In genomic region chr11:46061776-46062445, GRCm38 (mm10) we compare ENCODE assay signal across 13 mouse cellular contexts. TPM values are rescaled to one million over a fixed set of nuclear protein-coding genes. Genes with fewer than 3 reads are reported as not detected.
DNase-seq lines count a peak whose midpoint lies in the region; ATAC-seq and TF ChIP-seq lines count a peak whose summit lies in the region.
"Had no signal": no experiment of that assay in that cellular context is flagged by ENCODE, and none has a peak within 500 bp of the region (broad histone marks: within the 10 kb centered on the region; RNA-seq: fewer than 3 reads in every experiment).

No protein-coding gene starts in this region.

- intact Hi-C loops in heart, adult 2 months (cut with DNase I): no loop called here
- intact Hi-C loops in heart, postnatal 36 days (cut with DNase I): loop anchor here (2.0 kb wide), 1 partner anchor 51 kb away; no protein-coding TSS in a partner anchor

- no peak overlapping the region for H3K9ac ChIP-seq in heart, adult 2 months (ENCODE audit: low read depth, low read length)
- H3K9ac ChIP-seq in liver, adult 2 months (ENCODE audit: low read depth, low read length): no peak overlapping the region
- H3K9ac ChIP-seq in liver, embryonic 11.5 days (ENCODE audit: low read depth, low read length): no peak overlapping the region
- H3K9ac ChIP-seq in midbrain, postnatal 0 days (replicated peaks; ENCODE audit: low read length, poor library complexity, severe bottlenecking): no peak overlapping the region
- H3K9ac ChIP-seq: hindbrain, embryonic 12.5 days; liver, embryonic 14.5 days; midbrain, embryonic 13.5 days; neural tube, embryonic 15.5 days had no signal

- H3K27ac ChIP-seq in heart, adult 2 months: peak overlapping the region; percentile 90
- H3K27ac ChIP-seq in liver, adult 2 months (replicated peaks; ENCODE audit: insufficient read depth, low read depth, low read length): no peak overlapping the region
- no peak overlapping the region for H3K27ac ChIP-seq in liver, embryonic 11.5 days (ENCODE audit: low read depth, low read length)
- H3K27ac ChIP-seq in cortical plate, adult 2 months (ENCODE audit: insufficient read depth, low read length): 0 out of 2 replicates have a peak overlapping the region, but pooled peaks have one; percentile 45
- no peak overlapping the region for H3K27ac ChIP-seq in midbrain, postnatal 0 days (ENCODE audit: low read depth, low read length)
- H3K27ac ChIP-seq: hindbrain, embryonic 12.5 days; liver, embryonic 14.5 days; midbrain, embryonic 13.5 days; neural tube, embryonic 15.5 days had no signal

- TF ChIP-seq POLR2A in heart, adult 2 months (IDR thresholded peaks at IDR 0.05; ENCODE audit: insufficient read depth, low read depth, low read length): no peak
- TF ChIP-seq POLR2A in liver, adult 2 months (IDR thresholded peaks at IDR 0.05; ENCODE audit: extremely low read depth, insufficient read depth, low read length): no peak
- no peak for TF ChIP-seq POLR2A in cortical plate, adult 2 months (IDR thresholded peaks at IDR 0.05; ENCODE audit: extremely low read depth, insufficient read depth, low read length)

- ATAC-seq in liver, embryonic 11.5 days (replicated peaks; ENCODE audit: low FRiP score): no peak
- peak; percentile 42; the same call in 1 of the 2 replicates for ATAC-seq in neutrophil, adult 5-6 weeks (ENCODE audit: extremely low read depth, insufficient number of reproducible peaks, low FRiP score, poor library complexity, severe bottlenecking)
- ATAC-seq in frontal cortex, adult (ENCODE audit: low TSS enrichment): no peak
- no peak for ATAC-seq in midbrain, postnatal 0 days (ENCODE audit: low FRiP score)
- ATAC-seq: midbrain, embryonic 13.5 days had no signal

- peaks cover 38% of the 10 kb centered on the region for H3K4me1 ChIP-seq in heart, adult 2 months (ENCODE audit: control insufficient read depth, insufficient read depth, low read length)
- H3K4me1 ChIP-seq in liver, adult 2 months (ENCODE audit: control insufficient read depth, insufficient read depth, low read length): peaks cover 19% of the 10 kb centered on the region
- peaks cover 22% of the 10 kb centered on the region for H3K4me1 ChIP-seq in liver, embryonic 11.5 days (replicated peaks; ENCODE audit: control insufficient read depth, insufficient read depth, low read length)
- H3K4me1 ChIP-seq in cortical plate, adult 2 months (ENCODE audit: control insufficient read depth, insufficient read depth, low read length): peaks cover 6% of the 10 kb centered on the region
- no peaks in the 10 kb centered on the region; the same call in 1 of the 2 replicates for H3K4me1 ChIP-seq in midbrain, postnatal 0 days (ENCODE audit: insufficient read depth, low read length)

- H3K9me3 ChIP-seq in liver, embryonic 11.5 days (ENCODE audit: control insufficient read depth, low read length): no peaks in the 10 kb centered on the region
- H3K9me3 ChIP-seq in midbrain, postnatal 0 days (ENCODE audit: low read length): no peaks in the 10 kb centered on the region
- H3K9me3 ChIP-seq: hindbrain, embryonic 12.5 days; midbrain, embryonic 13.5 days; neural tube, embryonic 15.5 days had no signal

- no peak for TF ChIP-seq CTCF in heart, adult 2 months (IDR thresholded peaks at IDR 0.05)
- TF ChIP-seq CTCF in liver, adult 2 months (IDR thresholded peaks at IDR 0.05; ENCODE audit: low read depth, low read length): no peak
- no peak for TF ChIP-seq CTCF in cortical plate, adult 2 months (IDR thresholded peaks at IDR 0.05; ENCODE audit: extremely low read depth, insufficient read depth, low read length)
- TF ChIP-seq CTCF in midbrain, postnatal 0 days (IDR thresholded peaks at IDR 0.05): no peak

- no peak for TF ChIP-seq EP300 in heart, adult 2 months (IDR thresholded peaks at IDR 0.05; ENCODE audit: insufficient read depth, low read depth, low read length)

- peaks cover 31% of the 10 kb centered on the region for H3K36me3 ChIP-seq in heart, adult 2 months (ENCODE audit: control insufficient read depth, insufficient read depth, low read length)
- H3K36me3 ChIP-seq in liver, adult 2 months (ENCODE audit: control insufficient read depth, insufficient read depth, low read length): no peaks in the 10 kb centered on the region
- H3K36me3 ChIP-seq in liver, embryonic 11.5 days (ENCODE audit: control insufficient read depth, insufficient read depth, low read length): no peaks in the 10 kb centered on the region
- 0 out of 2 replicates have a peak, but pooled peaks cover 3% of the 10 kb centered on the region for H3K36me3 ChIP-seq in midbrain, postnatal 0 days (ENCODE audit: insufficient read depth, low read length)

- WGBS in heart, adult 2 months: 35% methylated on average over 6 of the region's 6 CpGs
- WGBS in liver, adult 2 months: 66% methylated on average over 6 of the region's 6 CpGs
- 47% methylated on average over 6 of the region's 6 CpGs for WGBS in liver, embryonic 11.5 days
- 87% methylated on average over 6 of the region's 6 CpGs for WGBS in midbrain, postnatal 0 days

- H3K4me2 ChIP-seq in liver, embryonic 11.5 days: no peak overlapping the region
- no peak overlapping the region for H3K4me2 ChIP-seq in midbrain, postnatal 0 days (ENCODE audit: low read depth, low read length, poor library complexity, severe bottlenecking)
- H3K4me2 ChIP-seq: hindbrain, embryonic 12.5 days; midbrain, embryonic 13.5 days; neural tube, embryonic 15.5 days had no signal

- no peak overlapping the region for H3K4me3 ChIP-seq in heart, adult 2 months
- no peak overlapping the region for H3K4me3 ChIP-seq in liver, adult 2 months (ENCODE audit: insufficient read depth, low read depth, low read length)
- no peak overlapping the region for H3K4me3 ChIP-seq in liver, embryonic 11.5 days (ENCODE audit: low read depth, low read length)
- no peak overlapping the region for H3K4me3 ChIP-seq in cortical plate, adult 2 months (ENCODE audit: insufficient read depth, low read length)
- no peak overlapping the region for H3K4me3 ChIP-seq in midbrain, postnatal 0 days (ENCODE audit: low read depth, low read length)
- H3K4me3 ChIP-seq: hindbrain, embryonic 12.5 days; midbrain, embryonic 13.5 days; neural tube, embryonic 15.5 days had no signal

- H3K79me2 ChIP-seq in heart, adult 2 months (replicated peaks; ENCODE audit: control insufficient read depth, insufficient read depth, low read length): 0 out of 2 replicates have a peak, but pooled peaks cover 2% of the 10 kb centered on the region
- no peaks in the 10 kb centered on the region for H3K79me2 ChIP-seq in liver, adult 2 months (ENCODE audit: control insufficient read depth, insufficient read depth, low read length)

- no peaks in the 10 kb centered on the region for H3K27me3 ChIP-seq in heart, adult 2 months (ENCODE audit: control insufficient read depth, insufficient read depth, low read length)
- H3K27me3 ChIP-seq in liver, adult 2 months (ENCODE audit: control insufficient read depth, insufficient read depth, low read length): peaks cover under 1% of the 10 kb centered on the region; the same call in 1 of the 2 replicates
- peaks cover 10% of the 10 kb centered on the region for H3K27me3 ChIP-seq in liver, embryonic 11.5 days (replicated peaks; ENCODE audit: control insufficient read depth, insufficient read depth, low read length)
- no peaks in the 10 kb centered on the region; the same call in 1 of the 2 replicates for H3K27me3 ChIP-seq in midbrain, postnatal 0 days (ENCODE audit: insufficient read depth, low read length)
- H3K27me3 ChIP-seq: hindbrain, embryonic 12.5 days; midbrain, embryonic 13.5 days; neural tube, embryonic 15.5 days had no signal

- no peak for DNase-seq in heart, adult 2 months
- no peak for DNase-seq in heart, postnatal 36 days
- DNase-seq in liver, adult 2 months (ENCODE audit: extremely low read depth, low read depth, low spot score): peak; percentile 31
- DNase-seq in liver, embryonic 11.5 days (ENCODE audit: low spot score): no peak
- no peak for DNase-seq in midbrain, postnatal 0 days (ENCODE audit: low spot score)
- DNase-seq: kidney, postnatal 25 days had no signal

RNA-seq across cellular contexts. Expression of gene Adam19, which starts 6.1 kb away (rescaled TPM):
- total RNA-seq in heart, adult 2 months (2021): 10 to 100 TPM; 21.9 to 63.9 TPM
- 17.7 and 32.1 TPM in 2 replicates for polyA plus RNA-seq in heart, adult 2 months (2012; rRNA removed)
- 10 to 100 TPM; 21.2 to 49.2 TPM for total RNA-seq in heart, postnatal 36 days (2021)
- 0.47 and 0.55 TPM in 2 replicates for total RNA-seq in liver, adult 2 months (2014; rRNA removed)
- 0.50 and 1.1 TPM in 2 replicates for polyA plus RNA-seq in liver, adult 2 months (2012; rRNA removed)
- polyA plus RNA-seq in liver, embryonic 11.5 days (2014; fragmentation: Nextera tagmentation; extraction: Ambion mirVana): 8.5 and 8.8 TPM in 2 replicates
- polyA plus RNA-seq in cortical plate, adult 2 months (2012; rRNA removed): 9.6 and 9.9 TPM in 2 replicates
- 114 and 122 TPM in 2 replicates for total RNA-seq in neutrophil, adult 5-6 weeks (2017)
- 16.8 and 16.9 TPM in 2 replicates for total RNA-seq in midbrain, postnatal 0 days (2014; rRNA removed)
- 3.9 and 6.1 TPM in 2 replicates for polyA plus RNA-seq in midbrain, postnatal 0 days (2015; fragmentation: Nextera tagmentation; extraction: Ambion mirVana)

RNA-seq across cellular contexts. Expression of gene Gm12166, which starts 9.8 kb away (rescaled TPM):
- total RNA-seq in heart, adult 2 months (2021): 1 to 10 TPM; 1.2 to 1.6 TPM
- polyA plus RNA-seq in heart, adult 2 months (2012; rRNA removed): 4.4 and 4.6 TPM in 2 replicates
- 1 to 10 TPM; 1.3 to 1.9 TPM for total RNA-seq in heart, postnatal 36 days (2021)
- 2.3 and 3.5 TPM in 2 replicates for total RNA-seq in liver, adult 2 months (2014; rRNA removed)
- 6.2 and 7.0 TPM in 2 replicates for polyA plus RNA-seq in liver, adult 2 months (2012; rRNA removed)
- 5.5 and 6.6 TPM in 2 replicates for polyA plus RNA-seq in liver, embryonic 11.5 days (2014; fragmentation: Nextera tagmentation; extraction: Ambion mirVana)
- polyA plus RNA-seq in cortical plate, adult 2 months (2012; rRNA removed): 6.8 and 11.1 TPM in 2 replicates
- total RNA-seq in neutrophil, adult 5-6 weeks (2017): 10.7 and 11.8 TPM in 2 replicates
- 8.7 and 12.1 TPM in 2 replicates for total RNA-seq in midbrain, postnatal 0 days (2014; rRNA removed)
- 8.3 and 8.9 TPM in 2 replicates for polyA plus RNA-seq in midbrain, postnatal 0 days (2015; fragmentation: Nextera tagmentation; extraction: Ambion mirVana)

Comparison
In these comparisons a context has a peak if more than half of its experiments do, and no peak if none do; other contexts are left out.
1. H3K27ac ChIP-seq: peak in heart, adult 2 months (single experiment) and cortical plate, adult 2 months (single experiment); none in liver, adult 2 months (single experiment), liver, embryonic 11.5 days (single experiment) and midbrain, postnatal 0 days (single experiment).
2. RNA of gene Adam19, which starts 6.1 kb away (total RNA-seq): 114 to 122 TPM in neutrophil, adult 5-6 weeks, 21.9 to 63.9 TPM in heart, adult 2 months, 21.2 to 49.2 TPM in heart, postnatal 36 days and 16.8 to 16.9 TPM in midbrain, postnatal 0 days; 0.47 to 0.55 TPM in liver, adult 2 months; every median in the first group is over 10 times any median in the second.